Comparison of ENCODE assay signal across 10 mouse cellular contexts in genomic region chr4:125315818-125316217, GRCm38 (mm10).
DNase-seq lines count a peak whose midpoint lies in the region; ATAC-seq lines count a peak whose summit lies in the region.
"Had no signal": no experiment of that assay in that cellular context is flagged by ENCODE, and none has a peak within 500 bp of the region (broad histone marks: within the 10 kb centered on the region; RNA-seq: fewer than 3 reads in every experiment).

No protein-coding gene starts in this region.

- no peak overlapping the region for H3K4me2 ChIP-seq in forebrain, embryonic 15.5 days (replicated peaks)
- H3K4me2 ChIP-seq: limb, embryonic 15.5 days had no signal

- WGBS in forebrain, embryonic 15.5 days = 18% methylated on average over 6 of the region's 6 CpGs

- peak overlapping the region; percentile 56 for H3K27ac ChIP-seq in forebrain, embryonic 15.5 days (replicated peaks)
- H3K27ac ChIP-seq: heart, embryonic 10.5 days; limb, embryonic 15.5 days had no signal

- intact Hi-C loops in left cerebral cortex, postnatal 10 days (cut with DNase I) = no loop called here

- peak; percentile 82 for ATAC-seq in forebrain, embryonic 15.5 days (replicated peaks)

- no peaks in the 10 kb centered on the region for H3K9me3 ChIP-seq in forebrain, embryonic 15.5 days
- H3K9me3 ChIP-seq: heart, embryonic 10.5 days; limb, embryonic 15.5 days had no signal

- DNase-seq in left cerebral cortex, adult 18-20 months (ENCODE audit: low spot score in 2 of 2) = peak; percentile 39
- DNase-seq in left cerebral cortex, adult 11 months (ENCODE audit: low spot score) = no peak
- peak; percentile 34 to 60 for DNase-seq in left cerebral cortex, postnatal 10 days (ENCODE audit: extremely low spot score in 1 of 2, low spot score in 2 of 2)
- peak; percentile 57 for DNase-seq in right cerebral cortex, postnatal 25 days
- no peak for DNase-seq in adrenal gland, adult 18-20 months (ENCODE audit: low spot score in 2 of 2)
- DNase-seq in kidney, adult 11 months = no peak
- DNase-seq in thymus, postnatal 36 days = no peak

- H3K36me3 ChIP-seq in forebrain, embryonic 15.5 days = no peaks in the 10 kb centered on the region
- H3K36me3 ChIP-seq: heart, embryonic 10.5 days; limb, embryonic 15.5 days had no signal

- peaks cover 51% of the 10 kb centered on the region for H3K4me1 ChIP-seq in forebrain, embryonic 15.5 days
- H3K4me1 ChIP-seq: heart, embryonic 10.5 days; limb, embryonic 15.5 days had no signal

- H3K4me3 ChIP-seq in forebrain, embryonic 15.5 days = no peak overlapping the region
- H3K4me3 ChIP-seq: heart, embryonic 10.5 days; limb, embryonic 15.5 days had no signal

- H3K9ac ChIP-seq in forebrain, embryonic 15.5 days (replicated peaks) = no peak overlapping the region
- H3K9ac ChIP-seq: limb, embryonic 15.5 days had no signal

- no peaks in the 10 kb centered on the region for H3K27me3 ChIP-seq in forebrain, embryonic 15.5 days

Comparison
In these comparisons a context has a peak if more than half of its experiments do, and no peak if none do; other contexts are left out.
1. DNase-seq: peak in left cerebral cortex, adult 18-20 months (2 of 2), left cerebral cortex, postnatal 10 days (2 of 2) and right cerebral cortex, postnatal 25 days (single experiment); none in left cerebral cortex, adult 11 months (single experiment), adrenal gland, adult 18-20 months (0 of 2), kidney, adult 11 months (single experiment) and thymus, postnatal 36 days (0 of 2).